Mouse (Mus musculus) CH12.LX (cell line): Measurements from ENCODE around the gene Dsn1.

Experiments
- CTCF ChIP-seq, 2 experiments: IDR thresholded peaks in 1 of 2; conservative IDR thresholded peaks in 1 of 2; 2 replicates each; pipeline ENCODE4 v1.5.1; 2011 to 2012; ENCODE audit warnings: low read depth in 2 of 2, low read length in 2 of 2, improper control_type of control experiment in 1 of 2, inconsistent platforms in 1 of 2, mild to moderate bottlenecking in 1 of 2, moderate library complexity in 1 of 2
- POLR2A ChIP-seq: IDR thresholded peaks from 2 replicates; pipeline ENCODE4 v1.6.1; 2011; ENCODE audit warnings: low read depth, mild to moderate bottlenecking, improper control_type of control experiment, low read length
- RAD21 ChIP-seq: IDR thresholded peaks from 2 replicates; pipeline ENCODE4 v1.6.1; 2011; ENCODE audit warnings: low read depth, mild to moderate bottlenecking, low read length, improper control_type of control experiment, moderate library complexity
- RCOR1 ChIP-seq: conservative IDR thresholded peaks from 2 replicates; pipeline ENCODE4 v1.6.1; 2012; ENCODE audit warnings: low read depth, mild to moderate bottlenecking, inconsistent platforms, low read length, improper control_type of control experiment
- SIN3A ChIP-seq: IDR thresholded peaks from 2 replicates; pipeline ENCODE4 v1.6.1; 2012; ENCODE audit warnings: low read length, improper control_type of control experiment, inconsistent platforms
- SMC3 ChIP-seq: IDR thresholded peaks from 2 replicates; pipeline ENCODE4 v1.6.1; 2011; ENCODE audit warnings: low read depth, low read length, improper control_type of control experiment
- ZC3H11A ChIP-seq: IDR thresholded peaks from 2 replicates; pipeline ENCODE4 v1.6.1; 2012; ENCODE audit warnings: low read depth, mild to moderate bottlenecking, inconsistent platforms, low read length, improper control_type of control experiment
- ZNF384 ChIP-seq: IDR thresholded peaks from 2 replicates; pipeline ENCODE4 v1.6.1; 2012; ENCODE audit warnings: low read depth, low read length, improper control_type of control experiment, inconsistent platforms

- TF ChIP-seq SIN3A (no peak), CTCF (conservative IDR thresholded peaks at IDR 0.05 in 1 of 2, IDR thresholded peaks at IDR 0.05 in 1 of 2; ENCODE audit: low read depth in 2 of 2, low read length in 2 of 2) (no peak), POLR2A (no peak), ZNF384 (no peak), RCOR1 (no peak), SMC3 (no peak), ZC3H11A (no peak), RAD21 (no peak)
These were observed 48.8 kb upstream of the Dsn1 start for GRCm38 (mm10) chr2:157055721-157056120.
